Mouse (Mus musculus) heart, embryonic 13.5 days (tissue): ENCODE measurements around the gene Cadm4. TPM values are rescaled to one million over a fixed set of nuclear protein-coding genes. Genes with fewer than 3 reads are reported as not detected.

Source experiments
- ATAC-seq: fragments of 200-750 bp; cut with Nextera tagmentation; 2 replicates; pipeline ENCODE4 v1.8.0; 2017; ENCODE audit warnings: moderate TSS enrichment; ENCODE audit not compliant: insufficient number of reproducible peaks, low FRiP score, low TSS enrichment; ENCODE audit errors: extremely low read depth
- H3K27ac ChIP-seq: fragments of 300-500 bp; sonication (generic); replicated peaks from 2 replicates; pipeline ENCODE4 v1.5.1; 2015; ENCODE audit warnings: moderate library complexity, mild to moderate bottlenecking, inconsistent platforms
- H3K27me3 ChIP-seq: fragments of 300-500 bp; sonication (generic); replicated peaks from 2 replicates; pipeline ENCODE4 v1.6.1; 2015; ENCODE audit warnings: mild to moderate bottlenecking, inconsistent platforms
- H3K36me3 ChIP-seq: fragments of 300-500 bp; sonication (generic); 2 replicates; pipeline ENCODE4 v1.6.1; 2015; ENCODE audit warnings: mild to moderate bottlenecking, inconsistent platforms
- H3K4me1 ChIP-seq: fragments of 300-500 bp; sonication (generic); 2 replicates; pipeline ENCODE4 v1.6.1; 2015; ENCODE audit warnings: inconsistent platforms
- H3K4me2 ChIP-seq: fragments of 300-500 bp; sonication (generic); 2 replicates; pipeline ENCODE4 v1.6.1; 2015; ENCODE audit warnings: inconsistent platforms, mild to moderate bottlenecking, moderate library complexity
- H3K4me3 ChIP-seq: fragments of 300-500 bp; sonication (generic); 2 replicates; pipeline ENCODE4 v1.5.1; 2015; ENCODE audit warnings: moderate library complexity, mild to moderate bottlenecking, inconsistent platforms
- H3K9ac ChIP-seq: fragments of 300-500 bp; sonication (generic); 2 replicates; pipeline ENCODE4 v1.6.1; 2015; ENCODE audit warnings: inconsistent platforms, mild to moderate bottlenecking, moderate library complexity
- H3K9me3 ChIP-seq: fragments of 300-500 bp; sonication (generic); 2 replicates; pipeline ENCODE4 v1.6.1; 2016; ENCODE audit warnings: inconsistent platforms
- WGBS: fragments of 180-500 bp; shearing (Covaris S2); methylation state at CpG from one replicate; pipeline ENCODE4 v1.1.7; 2015; ENCODE audit warnings: mixed read lengths; 5-methylcytosine and 5-hydroxymethylcytosine counted together
- polyA plus RNA-seq: library from polyadenylated mRNA; unstranded; fragments of >200 nt; fragmentation: Nextera tagmentation; extraction: Ambion mirVana; gene quantifications from 2 replicates; pipeline ENCODE4 v1.2.1, GENCODE M21; 2015

Cadm4 gene
- polyA plus RNA-seq, 1 experiment from 2014 or later = 0.60 TPM

DNA sequence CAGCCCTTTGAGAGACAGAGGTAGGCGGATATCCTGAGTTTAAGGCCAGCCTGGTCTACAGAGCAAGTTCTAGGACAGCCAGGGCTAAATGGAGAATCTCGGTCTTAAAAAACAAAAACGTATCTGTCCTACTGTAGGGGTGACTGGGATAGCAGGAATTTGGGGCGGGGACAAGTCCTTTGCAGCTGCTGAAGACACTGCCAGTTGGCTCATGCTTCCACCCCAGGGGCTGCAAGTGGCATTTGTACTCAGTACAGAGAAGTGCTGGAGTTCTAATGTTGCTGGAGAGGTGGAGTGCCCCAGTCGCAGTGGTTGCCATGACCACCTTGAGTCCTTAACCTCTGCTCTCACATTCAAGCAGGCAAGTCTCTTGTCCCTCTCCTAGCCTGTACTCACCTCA, 41.0 kb downstream of the Cadm4 start:
- H3K9me3 ChIP-seq = no peaks in the 10 kb centered on the region
- no peak overlapping the region for H3K4me2 ChIP-seq
- H3K27ac ChIP-seq = no peak overlapping the region
- H3K36me3 ChIP-seq = no peaks in the 10 kb centered on the region
- H3K27me3 ChIP-seq = peaks cover 3% of the 10 kb centered on the region; the same call in 1 of the 2 replicates
- ATAC-seq = no peak
- 47% methylated on average over 5 of the region's 5 CpGs for WGBS
- H3K4me3 ChIP-seq = no peak overlapping the region
- no peaks in the 10 kb centered on the region for H3K4me1 ChIP-seq
- H3K9ac ChIP-seq = no peak overlapping the region

GRCm38 (mm10) chr7:24523723-24524122, 41.9 kb downstream of the Cadm4 start:
- Histone ChIP-seq H3K4me2 (no peak overlapping the region), H3K9ac (no peak overlapping the region), H3K27ac (no peak overlapping the region)

GRCm38 (mm10) chr7:24524978-24525377, 43.2 kb downstream of the Cadm4 start:
- Histone ChIP-seq H3K4me3 (no peak overlapping the region), H3K27me3 (peaks cover 3% of the 10 kb centered on the region; the same call in 1 of the 2 replicates)
- 68% methylated on average over 6 of the region's 6 CpGs for WGBS

More at GRCm38 (mm10) chr7:24523723-24524122, 41.9 kb downstream of the Cadm4 start:
- no peaks in the 10 kb centered on the region for H3K36me3 ChIP-seq
- H3K4me3 ChIP-seq = no peak overlapping the region
- H3K9me3 ChIP-seq = no peaks in the 10 kb centered on the region
- peaks cover 3% of the 10 kb centered on the region; the same call in 1 of the 2 replicates for H3K27me3 ChIP-seq
- H3K4me1 ChIP-seq = no peaks in the 10 kb centered on the region
- 81% methylated on average over 6 of the region's 6 CpGs for WGBS
- ATAC-seq = no peak

GRCm38 (mm10) chr7:24525686-24526420, 44.0 kb downstream of the Cadm4 start:
- 80% methylated on average over 12 of the region's 12 CpGs for WGBS
- H3K9ac ChIP-seq = no peak overlapping the region
- ATAC-seq = no peak

More at GRCm38 (mm10) chr7:24524978-24525377, 43.2 kb downstream of the Cadm4 start:
- H3K9me3 ChIP-seq = no peaks in the 10 kb centered on the region
- ATAC-seq = no peak
- peaks cover 6% of the 10 kb centered on the region for H3K4me1 ChIP-seq
- no peak overlapping the region for H3K4me2 ChIP-seq
- H3K27ac ChIP-seq = no peak overlapping the region
- no peak overlapping the region for H3K9ac ChIP-seq
- H3K36me3 ChIP-seq = no peaks in the 10 kb centered on the region

GRCm38 (mm10) chr7:24528861-24529260, 47.0 kb downstream of the Cadm4 start:
- Histone ChIP-seq H3K4me1 (peaks cover 19% of the 10 kb centered on the region), H3K36me3 (peaks cover 17% of the 10 kb centered on the region), H3K9me3 (no peaks in the 10 kb centered on the region), H3K27ac (no peak overlapping the region), H3K9ac (no peak overlapping the region), H3K27me3 (peaks cover 10% of the 10 kb centered on the region), H3K4me3 (0 out of 2 replicates have a peak overlapping the region, but pooled peaks have one; percentile 62), H3K4me2 (no peak overlapping the region)
- no peak for ATAC-seq
- 88% methylated on average over 11 of the region's 11 CpGs for WGBS

More at GRCm38 (mm10) chr7:24525686-24526420, 44.0 kb downstream of the Cadm4 start:
- H3K9me3 ChIP-seq = no peaks in the 10 kb centered on the region
- H3K27me3 ChIP-seq = peaks cover 3% of the 10 kb centered on the region; the same call in 1 of the 2 replicates
- no peak overlapping the region for H3K4me2 ChIP-seq
- peaks cover 6% of the 10 kb centered on the region for H3K4me1 ChIP-seq
- no peak overlapping the region for H3K27ac ChIP-seq
- H3K36me3 ChIP-seq = no peaks in the 10 kb centered on the region
- H3K4me3 ChIP-seq = no peak overlapping the region

DNA sequence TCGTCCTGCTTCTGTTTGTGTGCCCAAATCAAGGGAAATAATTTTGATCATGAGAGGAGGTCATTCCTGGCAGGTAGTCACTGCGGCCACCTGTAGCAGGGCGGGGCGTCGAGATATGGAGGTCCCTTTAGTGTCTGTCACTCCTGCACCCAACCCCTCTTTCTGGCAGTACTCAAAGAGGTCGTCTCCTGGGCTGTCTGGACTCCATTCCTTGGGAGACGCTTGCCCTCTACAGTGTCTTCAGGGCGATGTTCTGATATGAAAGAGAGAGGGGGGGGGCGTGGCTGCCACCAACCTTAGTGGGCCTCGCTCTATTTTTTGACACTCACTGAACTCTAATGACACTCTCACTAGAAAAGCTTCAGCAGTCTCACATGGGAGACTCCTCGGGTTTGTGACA, 47.8 kb downstream of the Cadm4 start:
- Histone ChIP-seq H3K27me3 (peaks cover 14% of the 10 kb centered on the region), H3K4me3 (peak overlapping the region; percentile 62), H3K9ac (peak overlapping the region; percentile 83), H3K27ac (peak overlapping the region; percentile 85), H3K4me1 (peaks cover 27% of the 10 kb centered on the region), H3K9me3 (no peaks in the 10 kb centered on the region), H3K4me2 (peak overlapping the region; percentile 87), H3K36me3 (peaks cover 24% of the 10 kb centered on the region)
- no peak for ATAC-seq
- WGBS = 43% methylated on average over 11 of the region's 11 CpGs

GRCm38 (mm10) chr7:24530062-24530931, 48.5 kb downstream of the Cadm4 start, which contains the start of gene Irgq:
Gene Irgq, plus strand, starts transcription at chr7:24530689.
- Histone ChIP-seq H3K27me3 (peaks cover 14% of the 10 kb centered on the region), H3K4me1 (peaks cover 27% of the 10 kb centered on the region), H3K27ac (peak within 1 kb of the TSS; percentile 85), H3K36me3 (peaks cover 32% of the 10 kb centered on the region), H3K4me3 (peak within 1 kb of the TSS; percentile 62), H3K9ac (peak within 1 kb of the TSS; percentile 93), H3K4me2 (peak within 1 kb of the TSS; percentile 87), H3K9me3 (no peaks in the 10 kb centered on the region)
- WGBS = under 1% methylated on average over 44 of the region's 44 CpGs
- ATAC-seq = peak; percentile 85

GRCm38 (mm10) chr7:24531211-24531971, 49.6 kb downstream of the Cadm4 start:
- H3K9me3 ChIP-seq = no peaks in the 10 kb centered on the region
- H3K36me3 ChIP-seq = peaks cover 42% of the 10 kb centered on the region
- WGBS = 2% methylated on average over 43 of the region's 43 CpGs
- peak overlapping the region; percentile 87 for H3K4me2 ChIP-seq
- peak overlapping the region; percentile 93 for H3K9ac ChIP-seq
- H3K4me3 ChIP-seq = peak overlapping the region; percentile 62
- H3K4me1 ChIP-seq = peaks cover 27% of the 10 kb centered on the region
- H3K27me3 ChIP-seq = peaks cover 14% of the 10 kb centered on the region
- H3K27ac ChIP-seq = peak overlapping the region; percentile 85
- peak; percentile 24; the same call in 1 of the 2 replicates for ATAC-seq

DNA sequence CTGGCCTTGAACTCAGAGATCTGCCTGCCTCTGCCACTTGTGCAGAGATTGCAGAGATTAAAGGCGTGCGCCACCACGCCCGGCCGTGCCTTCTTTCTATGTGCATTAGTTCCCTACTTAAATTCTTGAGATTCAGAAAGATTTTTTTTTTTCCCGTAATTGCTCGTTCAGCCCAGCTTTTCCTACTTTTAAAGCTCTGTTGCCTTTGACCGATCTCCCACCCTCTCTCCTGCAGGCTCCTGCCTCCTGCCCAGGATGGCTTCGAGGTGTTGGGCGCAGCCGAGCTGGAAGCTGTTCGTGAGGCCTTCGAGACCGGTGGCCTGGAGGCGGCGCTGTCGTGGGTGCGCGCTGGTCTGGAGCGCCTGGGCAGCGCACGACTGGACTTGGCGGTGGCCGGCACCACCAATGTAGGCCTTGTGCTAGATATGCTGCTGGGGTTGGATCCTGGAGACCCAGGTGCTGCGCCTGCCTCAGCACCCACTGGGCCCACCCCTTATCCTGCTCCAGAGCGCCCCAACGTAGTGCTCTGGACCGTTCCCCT, 51.3 kb downstream of the Cadm4 start:
- Histone ChIP-seq H3K9ac (no peak overlapping the region), H3K4me1 (peaks cover 27% of the 10 kb centered on the region), H3K27me3 (peaks cover 14% of the 10 kb centered on the region), H3K9me3 (no peaks in the 10 kb centered on the region), H3K36me3 (peaks cover 45% of the 10 kb centered on the region), H3K27ac (no peak overlapping the region), H3K4me3 (no peak overlapping the region), H3K4me2 (no peak overlapping the region)
- WGBS = 71% methylated on average over 28 of the region's 28 CpGs
- ATAC-seq = no peak

- Histone ChIP-seq H3K27ac (no peak overlapping the region), H3K27me3 (peaks cover 14% of the 10 kb centered on the region), H3K9me3 (no peaks in the 10 kb centered on the region), H3K4me3 (peak overlapping the region; percentile 12; the same call in 1 of the 2 replicates), H3K9ac (peak overlapping the region; percentile 61), H3K4me2 (peak overlapping the region; percentile 41), H3K4me1 (peaks cover 27% of the 10 kb centered on the region), H3K36me3 (peaks cover 45% of the 10 kb centered on the region)
- ATAC-seq = no peak
- 28% methylated on average over 42 of the region's 42 CpGs for WGBS
These were observed 52.0 kb downstream of the Cadm4 start for GRCm38 (mm10) chr7:24533806-24534205.
